Mouse (Mus musculus) kidney, embryonic 16.5 days (tissue): Measurements from ENCODE around the gene Snx4. TPM values are rescaled to one million over a fixed set of nuclear protein-coding genes. Genes with fewer than 3 reads are reported as not detected.
A peak's percentile ranks its signal among the peaks of the same experiment; 100 is the strongest.
"Not testable (repeated sequence)": the region's sequence is repeated elsewhere in the genome, so short reads cannot be mapped to it uniquely, and the experiment has no call there.

Experiments
- ATAC-seq: fragments of 200-750 bp; cut with Nextera tagmentation; 2 replicates; pipeline ENCODE4 v1.8.0; 2017; ENCODE audit warnings: moderate TSS enrichment; ENCODE audit not compliant: low FRiP score, low TSS enrichment
- H3K27ac ChIP-seq: fragments of 300-500 bp; sonication (generic); 2 replicates; pipeline ENCODE4 v1.5.1; 2014; ENCODE audit warnings: low read length
- H3K27me3 ChIP-seq: fragments of 300-500 bp; sonication (generic); 2 replicates; pipeline ENCODE4 v1.6.1; 2014; ENCODE audit warnings: low read length, control low read depth, mixed read lengths; ENCODE audit not compliant: insufficient read depth
- H3K36me3 ChIP-seq: fragments of 300-500 bp; sonication (generic); 2 replicates; pipeline ENCODE4 v1.6.1; 2014; ENCODE audit warnings: low read length, control low read depth, mixed read lengths; ENCODE audit not compliant: insufficient read depth
- H3K4me1 ChIP-seq: fragments of 300-500 bp; sonication (generic); 2 replicates; pipeline ENCODE4 v1.6.1; 2014; ENCODE audit warnings: low read length, control low read depth, mixed read lengths; ENCODE audit not compliant: insufficient read depth
- H3K4me2 ChIP-seq: fragments of 300-500 bp; sonication (generic); replicated peaks from 2 replicates; pipeline ENCODE4 v1.6.1; 2014; ENCODE audit warnings: low read depth, low read length
- H3K4me3 ChIP-seq: fragments of 300-500 bp; sonication (generic); 2 replicates; pipeline ENCODE4 v1.5.1; 2014; ENCODE audit warnings: mild to moderate bottlenecking, low read length
- H3K9ac ChIP-seq: fragments of 300-500 bp; sonication (generic); replicated peaks from 2 replicates; pipeline ENCODE4 v1.6.1; 2014; ENCODE audit warnings: low read length
- H3K9me3 ChIP-seq: fragments of 300-500 bp; sonication (generic); 2 replicates; pipeline ENCODE4 v1.6.1; 2016; ENCODE audit warnings: low read length, control low read depth
- WGBS: fragments of 180-500 bp; shearing (Covaris S2); extraction: QIAGEN DNeasy Blood & Tissue Kit; methylation state at CpG from one replicate; pipeline ENCODE4 v1.1.7; 2014; 5-methylcytosine and 5-hydroxymethylcytosine counted together
- polyA plus RNA-seq: library from polyadenylated mRNA; unstranded; fragments of >200 nt; fragmentation: Nextera tagmentation; extraction: Ambion mirVana; gene quantifications from 2 replicates; pipeline ENCODE4 v1.2.1, GENCODE M21; 2015

Snx4 gene
- polyA plus RNA-seq, result 86.4 and 90.6 TPM in 2 replicates

DNA sequence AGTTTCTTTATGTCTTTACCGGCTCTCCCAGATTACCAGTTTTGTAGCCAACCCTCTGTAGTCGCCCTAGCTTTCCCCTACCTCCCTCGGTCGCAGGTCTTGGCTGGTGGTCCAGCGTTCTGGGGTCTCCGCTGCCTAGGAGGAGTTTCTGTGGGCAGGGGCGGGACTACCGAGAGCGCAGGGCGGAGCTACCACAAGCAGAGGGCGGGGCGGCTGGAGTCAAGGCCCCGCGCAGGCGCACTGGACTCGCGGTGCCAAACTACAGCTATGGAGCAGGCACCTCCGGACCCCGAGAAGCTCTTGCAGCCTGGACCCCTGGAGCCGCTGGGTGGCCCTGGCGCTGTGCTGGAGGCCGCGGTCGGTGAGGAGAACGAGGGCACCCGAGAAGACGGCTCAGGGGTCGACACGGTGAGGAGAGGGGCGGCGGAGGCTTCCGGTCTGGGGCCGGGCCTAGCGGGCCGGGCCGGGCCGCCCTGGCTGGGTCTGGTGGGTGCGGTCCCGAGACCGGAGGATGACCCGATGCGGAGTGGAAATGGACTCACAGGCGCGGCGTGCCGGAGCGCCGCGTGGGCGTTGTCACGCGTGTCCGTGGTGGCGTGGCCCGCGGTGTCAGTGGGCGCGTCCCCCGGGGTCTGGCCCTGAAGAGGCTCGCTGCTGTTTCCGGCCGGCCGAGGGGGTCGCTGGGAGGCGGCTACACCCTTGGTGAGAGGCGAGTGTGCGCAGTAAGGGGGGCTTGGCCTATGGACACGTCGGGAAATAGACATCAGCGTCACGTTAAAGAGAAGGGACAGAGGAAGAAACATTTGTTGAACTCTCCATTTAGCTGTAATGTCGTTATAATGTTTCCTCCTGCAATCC lies at the start of gene Snx4:
Snx4 (plus strand) TSS at position 249 of the 858 bp plus-strand sequence.
- peak within 1 kb of the TSS; percentile 96 for H3K9ac ChIP-seq
- peak within 1 kb of the TSS; percentile 98 for H3K4me3 ChIP-seq
- H3K36me3 ChIP-seq, result no peaks in the 10 kb centered on the region
- H3K4me2 ChIP-seq, result peak within 1 kb of the TSS; percentile 82
- no peaks in the 10 kb centered on the region for H3K27me3 ChIP-seq
- peak within 1 kb of the TSS; percentile 87 for H3K27ac ChIP-seq
- ATAC-seq, result peak; percentile 93
- peaks cover 14% of the 10 kb centered on the region; the same call in 1 of the 2 replicates for H3K4me1 ChIP-seq
- WGBS, result 0% methylated on average over 71 of the region's 72 CpGs
- no peaks in the 10 kb centered on the region for H3K9me3 ChIP-seq

- peaks cover 49% of the 10 kb centered on the region for H3K36me3 ChIP-seq
- H3K4me3 ChIP-seq, result no peak overlapping the region
- no peaks in the 10 kb centered on the region for H3K4me1 ChIP-seq
- 81% methylated on average over 2 of the region's 2 CpGs for WGBS
- H3K27me3 ChIP-seq, result no peaks in the 10 kb centered on the region
- no peak overlapping the region for H3K9ac ChIP-seq
- no peak overlapping the region for H3K27ac ChIP-seq
- no peak for ATAC-seq
- H3K4me2 ChIP-seq, result no peak overlapping the region
- H3K9me3 ChIP-seq, result no peaks in the 10 kb centered on the region
Observed at GRCm38 (mm10) chr16:33210812-33211211, 40.4 kb upstream of the Snx4 start.

DNA sequence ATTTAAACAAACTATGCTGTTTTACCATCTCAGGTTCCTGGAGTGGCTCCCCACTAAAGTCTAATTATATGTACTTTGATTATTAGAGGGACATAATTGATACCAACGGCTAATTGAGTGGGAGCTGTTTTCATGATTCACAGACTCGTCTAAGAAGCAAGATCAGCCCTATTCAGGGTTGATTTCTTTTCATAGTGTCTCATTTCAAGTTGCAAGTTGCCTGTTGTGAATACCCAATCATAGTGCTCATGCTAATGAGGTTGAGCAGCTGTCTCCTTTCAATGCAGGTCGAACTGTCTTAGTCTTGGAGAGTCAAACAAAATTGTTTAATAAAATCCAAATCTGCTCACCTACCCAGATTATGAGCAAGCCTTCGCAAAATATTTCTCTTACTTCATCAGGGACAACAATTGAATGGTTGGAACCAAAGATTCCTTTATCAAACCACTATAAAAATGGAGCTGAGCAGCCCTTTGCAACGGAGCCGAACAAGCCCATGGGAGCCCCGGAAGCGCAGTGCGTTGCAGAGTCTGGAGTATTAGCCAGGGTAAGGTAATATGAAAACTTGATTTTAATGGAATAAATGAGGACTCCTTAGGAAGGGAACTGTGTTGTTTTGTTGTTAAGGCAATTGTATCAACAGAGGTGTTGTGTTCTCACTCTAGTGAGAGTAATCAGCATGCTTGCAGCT lies 34.8 kb upstream of the Snx4 start:
- Histone ChIP-seq H3K27ac (no peak overlapping the region), H3K4me3 (no peak overlapping the region), H3K9me3 (no peaks in the 10 kb centered on the region), H3K4me2 (no peak overlapping the region), H3K9ac (no peak overlapping the region), H3K36me3 (peaks cover 26% of the 10 kb centered on the region), H3K27me3 (no peaks in the 10 kb centered on the region), H3K4me1 (no peaks in the 10 kb centered on the region)
- WGBS, result 69% methylated on average over 9 of the region's 9 CpGs
- ATAC-seq, result no peak

GRCm38 (mm10) chr16:33217553-33218085 lies 33.6 kb upstream of the Snx4 start:
- not testable (repeated sequence) for H3K27ac ChIP-seq, H3K9me3 ChIP-seq, H3K4me1 ChIP-seq, H3K27me3 ChIP-seq, H3K4me2 ChIP-seq, H3K9ac ChIP-seq, ATAC-seq, H3K4me3 ChIP-seq
- peaks cover 25% of the 10 kb centered on the region for H3K36me3 ChIP-seq
- 46% methylated on average over 3 of the region's 3 CpGs for WGBS

DNA sequence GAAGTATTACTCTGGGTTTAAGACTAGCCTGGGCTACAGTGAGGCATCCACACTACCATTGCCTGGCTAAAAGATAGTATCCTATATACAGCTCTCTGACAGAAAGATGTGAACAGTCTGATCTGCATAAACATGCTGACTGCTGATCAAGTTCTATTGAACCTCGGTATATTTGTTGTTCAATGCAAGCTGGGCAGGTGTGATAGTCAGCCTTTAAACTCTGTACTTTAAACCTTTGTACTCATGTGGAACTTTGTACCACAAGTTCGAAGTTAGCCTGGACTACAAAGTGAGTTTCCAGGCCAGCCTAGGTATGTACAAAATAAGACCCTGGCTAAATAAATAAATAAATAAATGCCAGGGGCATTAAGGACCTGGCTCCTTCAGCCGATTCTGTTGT lies 28.8 kb upstream of the Snx4 start:
- H3K4me2 ChIP-seq, result no peak overlapping the region
- no peaks in the 10 kb centered on the region for H3K9me3 ChIP-seq
- peaks cover 30% of the 10 kb centered on the region for H3K36me3 ChIP-seq
- ATAC-seq, result no peak
- H3K27ac ChIP-seq, result no peak overlapping the region
- no peaks in the 10 kb centered on the region for H3K27me3 ChIP-seq
- no peak overlapping the region for H3K4me3 ChIP-seq
- WGBS, result 93% methylated on average over 3 of the region's 3 CpGs
- no peaks in the 10 kb centered on the region for H3K4me1 ChIP-seq
- no peak overlapping the region for H3K9ac ChIP-seq

GRCm38 (mm10) chr16:33224381-33224780 lies 26.9 kb upstream of the Snx4 start:
- WGBS, result 75% methylated on average over 5 of the region's 5 CpGs
- ATAC-seq, result no peak
- H3K9ac ChIP-seq, result no peak overlapping the region

GRCm38 (mm10) chr16:33234128-33234527 lies 17.1 kb upstream of the Snx4 start:
- peaks cover 12% of the 10 kb centered on the region; the same call in 1 of the 2 replicates for H3K4me1 ChIP-seq
- peak overlapping the region; percentile 48 for H3K27ac ChIP-seq
- no peaks in the 10 kb centered on the region for H3K9me3 ChIP-seq
- no peak overlapping the region for H3K4me2 ChIP-seq
- peak; percentile 89 for ATAC-seq
- 53% methylated on average over 12 of the region's 12 CpGs for WGBS
- H3K27me3 ChIP-seq, result no peaks in the 10 kb centered on the region
- H3K36me3 ChIP-seq, result peaks cover 22% of the 10 kb centered on the region
- H3K9ac ChIP-seq, result no peak overlapping the region
- H3K4me3 ChIP-seq, result no peak overlapping the region

More at GRCm38 (mm10) chr16:33224381-33224780, 26.9 kb upstream of the Snx4 start:
- no peak overlapping the region for H3K4me2 ChIP-seq
- H3K27me3 ChIP-seq, result no peaks in the 10 kb centered on the region
- H3K36me3 ChIP-seq, result peaks cover 42% of the 10 kb centered on the region
- no peaks in the 10 kb centered on the region for H3K4me1 ChIP-seq
- H3K9me3 ChIP-seq, result no peaks in the 10 kb centered on the region
- H3K4me3 ChIP-seq, result no peak overlapping the region
- H3K27ac ChIP-seq, result no peak overlapping the region

DNA sequence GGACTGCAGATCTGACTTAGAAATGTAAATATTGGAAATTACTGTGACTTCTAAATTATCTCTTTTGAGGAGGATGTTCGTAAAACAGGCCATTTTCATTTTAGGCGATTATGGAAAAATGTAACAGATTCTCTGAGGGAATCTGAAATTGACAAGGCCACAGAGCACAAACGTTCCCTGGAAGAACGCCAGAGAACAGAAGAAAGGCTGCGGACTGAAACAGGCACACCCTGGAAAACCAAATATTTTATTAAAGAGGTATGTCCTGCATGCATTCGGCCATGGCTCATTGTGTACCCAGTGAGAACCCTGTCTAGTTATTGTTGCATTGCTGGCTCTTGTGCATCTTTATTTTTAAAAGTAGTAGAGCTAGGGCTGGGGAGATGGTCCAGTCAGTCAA lies 15.1 kb upstream of the Snx4 start:
- Histone ChIP-seq H3K4me1 (peaks cover 12% of the 10 kb centered on the region; the same call in 1 of the 2 replicates), H3K4me3 (no peak overlapping the region), H3K36me3 (peaks cover 24% of the 10 kb centered on the region), H3K27ac (no peak overlapping the region), H3K27me3 (no peaks in the 10 kb centered on the region), H3K9me3 (no peaks in the 10 kb centered on the region), H3K9ac (no peak overlapping the region), H3K4me2 (no peak overlapping the region)
- ATAC-seq, result no peak
- 75% methylated on average over 6 of the region's 6 CpGs for WGBS

DNA sequence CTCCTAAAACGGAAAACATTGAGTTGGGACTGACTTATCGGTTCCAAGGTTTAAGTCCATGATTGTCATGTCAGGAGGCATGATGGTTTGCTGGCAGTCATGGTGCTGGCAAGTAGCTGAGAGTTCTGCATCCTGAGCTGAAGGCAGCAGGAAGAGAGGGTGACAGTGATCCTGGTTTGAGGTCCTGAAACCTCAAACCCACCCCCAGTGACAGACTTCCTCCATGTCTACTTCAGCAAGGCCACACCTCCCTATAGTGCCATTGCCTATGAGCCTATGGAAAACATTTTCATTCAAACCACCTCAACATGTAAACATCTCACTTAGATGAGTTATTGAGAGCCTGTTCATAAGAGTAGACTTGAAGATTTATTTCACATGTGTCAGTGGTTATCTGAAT lies 11.9 kb upstream of the Snx4 start:
- H3K4me3 ChIP-seq, result no peak overlapping the region
- H3K27me3 ChIP-seq, result no peaks in the 10 kb centered on the region
- peaks cover 45% of the 10 kb centered on the region for H3K36me3 ChIP-seq
- WGBS, result 91% methylated on average over 2 of the region's 2 CpGs
- H3K9ac ChIP-seq, result no peak overlapping the region
- peaks cover 5% of the 10 kb centered on the region; the same call in 1 of the 2 replicates for H3K4me1 ChIP-seq
- H3K9me3 ChIP-seq, result no peaks in the 10 kb centered on the region
- no peak for ATAC-seq
- H3K4me2 ChIP-seq, result no peak overlapping the region
- H3K27ac ChIP-seq, result no peak overlapping the region
